Mouse (Mus musculus) E14TG2a.4 (cell line): ENCODE data around the gene Nkpd1.

Experiments
- H3K27me3 ChIP-seq: 2 replicates; pipeline ENCODE4 v1.6.1; 2014; ENCODE audit warnings: low read length, control low read depth; ENCODE audit not compliant: insufficient read depth
- H3K36me3 ChIP-seq: 2 replicates; pipeline ENCODE4 v1.6.1; 2014; ENCODE audit warnings: low read length, control low read depth; ENCODE audit not compliant: insufficient read depth
- H3K4me1 ChIP-seq: replicated peaks from 2 replicates; pipeline ENCODE4 v1.6.1; 2014; ENCODE audit warnings: low read depth, low read length, control low read depth
- H3K4me3 ChIP-seq: replicated peaks from 2 replicates; pipeline ENCODE4 v1.5.1; 2014; ENCODE audit warnings: mild to moderate bottlenecking, low read length
- H3K9me3 ChIP-seq: 2 replicates; pipeline ENCODE4 v1.6.1; 2014; ENCODE audit warnings: low read length, control low read depth
- CTCF ChIP-seq: conservative IDR thresholded peaks from 2 replicates; pipeline ENCODE4 v1.5.1; 2014; ENCODE audit warnings: low read length
- NANOG ChIP-seq: IDR thresholded peaks from 2 replicates; pipeline ENCODE4 v1.6.1; 2014; ENCODE audit warnings: borderline replicate concordance, low read length, mixed read lengths
- POU5F1 ChIP-seq: IDR thresholded peaks from 2 replicates; pipeline ENCODE4 v1.6.1; 2014; ENCODE audit warnings: low read length, borderline replicate concordance

The Nkpd1 gene

GRCm38 (mm10) chr7:19525105-19525481 is 7.5 kb downstream of the Nkpd1 start:
- Histone ChIP-seq H3K4me1 (peaks cover 32% of the 10 kb centered on the region), H3K4me3 (no peak overlapping the region), H3K9me3 (no peaks in the 10 kb centered on the region), H3K36me3 (peaks cover 8% of the 10 kb centered on the region), H3K27me3 (peaks cover 63% of the 10 kb centered on the region)
- TF ChIP-seq POU5F1 = no peak

- 0 out of 2 replicates have a peak, but pooled peaks cover 5% of the 10 kb centered on the region for H3K27me3 ChIP-seq
- H3K9me3 ChIP-seq = no peaks in the 10 kb centered on the region
- H3K4me3 ChIP-seq = peak overlapping the region; percentile 17
- peaks cover 59% of the 10 kb centered on the region for H3K36me3 ChIP-seq
- peaks cover 29% of the 10 kb centered on the region for H3K4me1 ChIP-seq
- TF ChIP-seq NANOG (no peak), POU5F1 (no peak), CTCF (no peak)
Observed at GRCm38 (mm10) chr7:19531077-19531476, 13.4 kb downstream of the Nkpd1 start.

GRCm38 (mm10) chr7:19532240-19532639 is 14.6 kb downstream of the Nkpd1 start:
- no peak for TF ChIP-seq POU5F1
- Histone ChIP-seq H3K4me3 (peak overlapping the region; percentile 61), H3K4me1 (peaks cover 29% of the 10 kb centered on the region), H3K27me3 (no peaks in the 10 kb centered on the region), H3K9me3 (peaks cover 12% of the 10 kb centered on the region; the same call in 1 of the 2 replicates), H3K36me3 (peaks cover 68% of the 10 kb centered on the region)

GRCm38 (mm10) chr7:19534676-19535075 is 17.0 kb downstream of the Nkpd1 start:
- Histone ChIP-seq H3K4me1 (peaks cover 29% of the 10 kb centered on the region), H3K36me3 (peaks cover 74% of the 10 kb centered on the region), H3K27me3 (no peaks in the 10 kb centered on the region), H3K4me3 (no peak overlapping the region), H3K9me3 (peaks cover 36% of the 10 kb centered on the region)
- TF ChIP-seq NANOG = no peak
- TF ChIP-seq CTCF = no peak
- TF ChIP-seq POU5F1 = no peak

- H3K36me3 ChIP-seq = peaks cover 69% of the 10 kb centered on the region
- no peaks in the 10 kb centered on the region for H3K4me1 ChIP-seq
- TF ChIP-seq NANOG = no peak
- no peak for TF ChIP-seq CTCF
- no peak for TF ChIP-seq POU5F1
- H3K27me3 ChIP-seq = no peaks in the 10 kb centered on the region
- peaks cover 77% of the 10 kb centered on the region for H3K9me3 ChIP-seq
- 0 out of 2 replicates have a peak overlapping the region, but pooled peaks have one; percentile 27 for H3K4me3 ChIP-seq
Observed at GRCm38 (mm10) chr7:19540771-19541566, 23.3 kb downstream of the Nkpd1 start.

GRCm38 (mm10) chr7:19541681-19542154 is 24.1 kb downstream of the Nkpd1 start:
- Histone ChIP-seq H3K4me3 (0 out of 2 replicates have a peak overlapping the region, but pooled peaks have one; percentile 27), H3K27me3 (no peaks in the 10 kb centered on the region), H3K36me3 (peaks cover 65% of the 10 kb centered on the region), H3K9me3 (peaks cover 70% of the 10 kb centered on the region), H3K4me1 (no peaks in the 10 kb centered on the region)
- TF ChIP-seq POU5F1 (no peak), NANOG (no peak), CTCF (no peak)

- Histone ChIP-seq H3K36me3 (peaks cover 67% of the 10 kb centered on the region), H3K27me3 (no peaks in the 10 kb centered on the region), H3K4me1 (no peaks in the 10 kb centered on the region), H3K9me3 (peaks cover 65% of the 10 kb centered on the region), H3K4me3 (no peak overlapping the region)
- TF ChIP-seq NANOG (no peak), POU5F1 (no peak), CTCF (no peak)
Observed at GRCm38 (mm10) chr7:19542155-19542691, 24.6 kb downstream of the Nkpd1 start.

- H3K9me3 ChIP-seq = peaks cover 52% of the 10 kb centered on the region
- 0 out of 2 replicates have a peak, but pooled peaks cover 5% of the 10 kb centered on the region for H3K4me1 ChIP-seq
- no peak for TF ChIP-seq POU5F1
- no peak; the same call in 1 of the 2 replicates for TF ChIP-seq CTCF
- TF ChIP-seq NANOG = no peak
- peaks cover 63% of the 10 kb centered on the region for H3K36me3 ChIP-seq
- H3K27me3 ChIP-seq = no peaks in the 10 kb centered on the region
- H3K4me3 ChIP-seq = no peak overlapping the region
Observed at GRCm38 (mm10) chr7:19543584-19543983, 25.9 kb downstream of the Nkpd1 start.
